Mouse (Mus musculus) cortical plate, adult 2 months (tissue): ENCODE measurements at regions not wholly inside any gene's neighbourhood (a gene's known extent, or its start where the extent isn't known, plus 50 kb on each side); places are given as distances from the start of the nearest gene placed in this dataset.

ENCODE experiments used
- H3K27ac ChIP-seq: fragments of 200-500 bp; 2 replicates; pipeline ENCODE4 v1.5.1; 2012; ENCODE audit warnings: low read length, control low read depth, inconsistent platforms; ENCODE audit not compliant: insufficient read depth
- H3K4me1 ChIP-seq: fragments of 200-500 bp; 2 replicates; pipeline ENCODE4 v1.6.1; 2011; ENCODE audit warnings: low read length; ENCODE audit not compliant: control insufficient read depth, insufficient read depth
- H3K4me3 ChIP-seq: fragments of 200-500 bp; 2 replicates; pipeline ENCODE4 v1.5.1; 2011; ENCODE audit warnings: mild to moderate bottlenecking, low read length, control low read depth; ENCODE audit not compliant: insufficient read depth
- CTCF ChIP-seq: fragments of 200-500 bp; IDR thresholded peaks from 2 replicates; pipeline ENCODE4 v1.5.1; 2011; ENCODE audit warnings: mild to moderate bottlenecking, control low read depth, low read length; ENCODE audit not compliant: insufficient read depth; ENCODE audit errors: extremely low read depth
- POLR2A ChIP-seq: fragments of 200-500 bp; IDR thresholded peaks from 2 replicates; pipeline ENCODE4 v1.6.1; 2011; ENCODE audit warnings: mild to moderate bottlenecking, low read length, control low read depth; ENCODE audit not compliant: insufficient read depth; ENCODE audit errors: extremely low read depth

DNA sequence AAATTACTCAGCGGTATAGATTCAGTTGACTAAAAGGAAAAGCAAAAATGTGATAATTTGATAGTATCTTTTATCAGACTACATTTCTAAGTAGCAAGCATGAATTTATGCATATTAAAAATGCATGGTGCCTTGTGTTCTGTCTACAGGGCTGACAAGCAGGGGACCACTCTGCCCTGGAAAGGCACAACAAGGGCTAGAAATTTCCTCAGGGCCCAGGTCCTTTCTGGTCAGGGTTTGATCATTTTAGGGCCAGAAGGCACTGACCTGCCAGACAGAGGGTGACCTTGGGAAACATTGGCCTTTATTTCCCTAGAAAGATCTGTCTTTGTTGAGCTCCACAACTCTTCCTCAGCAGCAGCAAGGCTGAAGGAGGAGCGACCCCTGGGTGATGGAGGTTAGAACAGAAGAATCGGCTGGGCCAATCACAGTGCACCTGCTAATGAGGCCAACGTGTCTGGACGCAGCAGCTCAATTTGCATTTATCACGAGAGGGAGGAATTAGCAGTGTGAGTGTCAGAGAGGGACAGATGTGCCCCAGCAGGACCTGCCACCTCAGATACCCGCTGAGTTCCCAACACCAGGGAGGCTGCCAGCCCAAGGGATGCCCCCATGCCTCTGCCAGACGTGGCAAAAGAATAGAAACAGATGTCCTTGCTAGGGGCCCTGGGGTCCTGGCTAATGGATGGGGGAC, 297.0 kb upstream of the Pou3f3 start:
- Histone ChIP-seq H3K4me3 (no peak overlapping the region), H3K27ac (no peak overlapping the region), H3K4me1 (no peaks in the 10 kb centered on the region)
- no peak for TF ChIP-seq POLR2A
- TF ChIP-seq CTCF, result no peak

DNA sequence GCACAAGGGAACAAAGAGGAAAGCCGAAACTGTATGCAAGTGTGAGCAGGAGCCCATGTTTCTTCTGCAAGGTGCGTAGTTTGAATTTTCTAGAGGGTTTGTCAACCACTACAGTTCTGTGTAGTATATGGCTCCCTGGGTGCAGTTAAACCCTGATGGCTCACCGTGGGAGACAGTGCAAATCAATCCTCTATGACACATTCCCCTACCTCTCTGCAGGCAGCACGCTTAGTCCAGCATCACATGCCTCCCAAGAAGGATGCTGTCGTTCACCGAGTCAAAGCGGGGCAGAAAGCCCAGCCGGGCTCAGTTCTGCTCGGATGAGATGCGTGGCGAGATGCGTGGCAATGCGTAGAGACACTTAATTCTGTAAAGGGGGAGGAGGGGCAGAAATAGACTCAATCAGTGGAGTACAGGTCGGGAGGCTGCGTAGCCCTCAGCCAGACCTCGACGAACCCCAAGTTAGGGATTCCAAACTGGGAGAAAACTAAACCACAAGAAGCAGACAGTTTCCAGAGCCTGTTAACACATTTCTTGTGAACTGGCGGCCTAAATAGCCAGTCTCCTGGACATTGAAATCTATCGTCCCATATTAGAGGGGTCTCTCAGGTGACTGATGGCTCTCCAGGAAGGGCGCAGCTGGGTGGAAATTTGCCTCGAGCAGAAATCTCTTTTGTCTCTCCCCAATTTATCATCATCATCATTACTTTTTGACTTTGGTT, 279.6 kb upstream of the Pou3f3 start:
- Histone ChIP-seq H3K27ac (no peak overlapping the region), H3K4me3 (no peak overlapping the region), H3K4me1 (no peaks in the 10 kb centered on the region)
- TF ChIP-seq CTCF, result no peak
- TF ChIP-seq POLR2A, result no peak

DNA sequence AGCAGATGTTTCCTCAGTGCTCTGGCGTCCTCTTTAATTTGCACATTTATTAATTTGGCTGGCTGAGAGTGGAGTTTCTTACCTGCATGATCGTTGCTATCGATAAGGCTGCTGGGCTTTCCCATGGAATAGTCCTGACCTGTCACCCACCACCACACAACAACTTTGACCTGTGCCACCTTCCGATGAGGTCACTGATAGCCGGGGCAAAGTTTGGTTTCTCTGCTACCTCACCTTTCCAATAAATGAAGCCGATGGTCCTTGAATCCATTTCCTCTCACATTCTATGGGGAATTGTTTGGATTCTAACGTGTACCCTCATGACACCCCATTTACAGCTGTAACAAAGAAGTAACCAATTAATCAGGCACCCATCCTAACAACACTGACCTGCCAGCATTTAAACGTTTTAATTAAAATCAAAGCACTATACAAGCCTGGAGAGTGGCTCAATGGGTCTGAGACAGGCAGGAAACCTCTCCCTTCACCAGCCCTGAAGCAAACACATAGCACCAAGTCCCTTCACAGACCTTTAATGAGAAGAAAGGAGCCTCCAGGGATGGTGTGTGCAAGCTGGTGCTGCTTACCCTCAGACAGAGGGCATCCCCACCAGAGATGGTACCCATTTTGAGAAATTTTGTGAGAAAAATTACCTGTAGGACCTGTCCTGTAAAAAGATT, 278.9 kb upstream of the Pou3f3 start:
- TF ChIP-seq POLR2A (no peak), CTCF (no peak)
- H3K4me3 ChIP-seq, result no peak overlapping the region
- no peak overlapping the region for H3K27ac ChIP-seq
- no peaks in the 10 kb centered on the region for H3K4me1 ChIP-seq

DNA sequence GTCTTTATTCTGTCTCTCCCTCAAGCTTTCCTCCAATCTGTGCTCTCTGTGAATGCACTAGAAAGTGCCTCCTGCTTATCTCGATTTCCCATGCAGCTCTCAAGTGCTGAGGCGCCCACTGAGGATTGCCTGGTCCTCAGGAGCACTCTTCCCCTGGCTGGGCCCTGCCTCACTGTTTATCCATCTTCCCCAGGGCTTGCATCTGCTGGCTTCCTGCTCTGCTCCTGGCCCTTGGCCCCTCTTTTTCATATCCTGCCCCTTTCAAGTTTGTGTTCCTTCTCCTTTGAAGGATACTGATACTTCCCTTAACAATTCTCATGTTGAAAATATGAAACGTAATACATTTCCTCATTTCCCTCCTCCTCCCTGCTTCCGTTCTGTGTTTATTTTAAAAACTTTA, 277.8 kb upstream of the Pou3f3 start:
- Histone ChIP-seq H3K4me3 (no peak overlapping the region), H3K27ac (no peak overlapping the region), H3K4me1 (no peaks in the 10 kb centered on the region)
- TF ChIP-seq POLR2A (no peak), CTCF (no peak)

DNA sequence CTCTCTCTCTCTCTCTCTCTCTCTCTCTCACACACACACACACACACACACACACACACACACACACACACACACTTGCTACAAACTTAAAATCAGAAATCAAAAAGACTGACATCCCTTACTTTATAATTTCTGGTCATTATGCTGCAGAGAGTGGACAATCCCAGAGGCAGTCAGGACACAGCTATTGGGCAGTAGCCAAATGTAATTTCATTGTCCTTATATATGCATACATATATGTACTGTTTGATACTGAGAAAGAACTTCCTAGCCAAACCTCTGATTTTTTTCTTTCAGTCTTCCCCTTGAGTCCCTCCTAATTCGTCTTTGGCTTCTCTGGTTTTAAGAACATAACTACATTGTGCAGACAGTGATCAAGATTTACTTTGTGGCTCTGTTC, 277.3 kb upstream of the Pou3f3 start:
- Histone ChIP-seq H3K4me1 (no peaks in the 10 kb centered on the region), H3K27ac (no peak overlapping the region), H3K4me3 (no peak overlapping the region)
- TF ChIP-seq POLR2A (no peak), CTCF (no peak)

DNA sequence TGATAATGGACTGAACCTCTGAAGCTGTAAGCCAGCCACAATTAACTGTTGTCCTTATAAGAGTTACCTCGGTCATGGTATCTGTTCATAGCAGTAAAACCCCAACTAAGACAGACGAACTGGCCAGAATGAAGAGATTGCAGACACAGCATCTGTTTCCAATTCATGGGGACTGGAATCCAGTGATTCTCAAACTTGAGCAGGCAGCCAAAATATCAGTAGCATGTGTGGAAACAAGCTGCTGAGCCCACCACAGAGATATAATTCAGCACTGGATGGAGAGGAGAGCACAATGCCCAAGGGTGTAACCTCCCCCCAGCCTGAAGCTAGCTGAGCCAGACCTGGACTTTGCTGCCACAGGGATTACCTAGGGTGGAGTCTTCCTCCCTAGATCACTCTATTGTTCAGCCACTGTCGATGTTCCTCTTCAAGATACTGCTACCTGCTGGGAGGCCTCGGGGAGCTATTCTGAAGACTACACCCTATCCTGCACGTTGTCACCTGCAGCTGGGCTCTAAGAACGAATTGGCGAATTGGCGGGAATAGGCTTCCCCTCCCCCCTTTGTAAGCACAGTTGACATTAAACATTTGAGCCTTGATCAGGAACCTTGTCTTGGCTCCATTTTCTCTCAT, 259.1 kb upstream of the Pou3f3 start:
- TF ChIP-seq CTCF (no peak), POLR2A (no peak)
- Histone ChIP-seq H3K4me3 (no peak overlapping the region), H3K4me1 (no peaks in the 10 kb centered on the region), H3K27ac (no peak overlapping the region)

DNA sequence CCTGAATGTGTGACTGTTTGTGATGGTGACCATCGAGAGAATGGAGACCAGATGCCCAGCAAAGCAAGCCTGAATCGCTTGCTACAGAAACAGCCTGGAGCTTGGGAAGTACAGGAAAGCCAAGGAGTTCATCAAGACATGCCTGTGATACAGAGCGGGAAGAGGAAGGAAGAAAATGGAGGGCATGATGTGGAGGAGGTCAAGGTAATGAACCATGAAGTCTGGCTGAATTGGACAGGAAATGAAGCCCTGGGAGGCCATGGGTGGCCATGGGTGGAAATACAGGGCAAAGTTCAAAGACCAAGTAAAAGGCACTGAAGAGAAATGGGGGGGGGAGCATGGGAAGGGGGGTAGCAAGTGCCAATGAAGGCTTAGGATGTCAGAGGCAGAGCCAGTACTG, 227.2 kb upstream of the Pou3f3 start:
- no peaks in the 10 kb centered on the region for H3K4me1 ChIP-seq
- H3K4me3 ChIP-seq, result no peak overlapping the region
- TF ChIP-seq POLR2A, result no peak
- H3K27ac ChIP-seq, result no peak overlapping the region

DNA sequence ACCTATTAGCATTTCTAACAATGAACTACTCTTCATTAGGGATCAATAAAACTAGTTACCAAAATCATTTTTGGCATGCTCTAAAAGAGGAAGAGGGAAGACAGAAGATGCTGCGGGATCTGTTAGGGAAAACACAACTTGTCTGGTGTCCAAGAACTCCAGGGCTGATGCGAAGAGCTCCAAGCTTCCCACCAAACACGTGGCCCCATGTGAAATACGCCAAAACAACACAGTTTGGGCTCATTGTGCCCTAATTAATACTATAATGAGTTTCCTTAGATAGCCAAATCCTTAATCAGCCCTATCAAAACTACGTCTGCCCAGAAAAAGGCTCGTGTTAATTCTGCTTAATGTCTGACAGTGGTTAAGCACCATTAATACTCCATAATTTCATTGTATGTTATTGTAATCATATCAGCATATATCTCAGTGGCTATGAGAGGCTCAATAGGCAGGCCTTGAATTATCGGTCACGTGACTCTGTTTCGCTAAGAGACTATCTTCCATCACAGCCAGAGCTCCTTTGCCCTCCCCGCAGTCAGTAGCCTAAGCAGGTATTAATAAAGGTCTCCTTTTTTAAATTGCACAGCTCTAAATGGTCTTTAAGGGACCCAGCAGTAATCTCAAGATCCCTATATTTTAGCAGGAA, 223.6 kb upstream of the Pou3f3 start:
- TF ChIP-seq POLR2A (no peak), CTCF (no peak)
- Histone ChIP-seq H3K27ac (no peak overlapping the region), H3K4me1 (no peaks in the 10 kb centered on the region), H3K4me3 (no peak overlapping the region)

DNA sequence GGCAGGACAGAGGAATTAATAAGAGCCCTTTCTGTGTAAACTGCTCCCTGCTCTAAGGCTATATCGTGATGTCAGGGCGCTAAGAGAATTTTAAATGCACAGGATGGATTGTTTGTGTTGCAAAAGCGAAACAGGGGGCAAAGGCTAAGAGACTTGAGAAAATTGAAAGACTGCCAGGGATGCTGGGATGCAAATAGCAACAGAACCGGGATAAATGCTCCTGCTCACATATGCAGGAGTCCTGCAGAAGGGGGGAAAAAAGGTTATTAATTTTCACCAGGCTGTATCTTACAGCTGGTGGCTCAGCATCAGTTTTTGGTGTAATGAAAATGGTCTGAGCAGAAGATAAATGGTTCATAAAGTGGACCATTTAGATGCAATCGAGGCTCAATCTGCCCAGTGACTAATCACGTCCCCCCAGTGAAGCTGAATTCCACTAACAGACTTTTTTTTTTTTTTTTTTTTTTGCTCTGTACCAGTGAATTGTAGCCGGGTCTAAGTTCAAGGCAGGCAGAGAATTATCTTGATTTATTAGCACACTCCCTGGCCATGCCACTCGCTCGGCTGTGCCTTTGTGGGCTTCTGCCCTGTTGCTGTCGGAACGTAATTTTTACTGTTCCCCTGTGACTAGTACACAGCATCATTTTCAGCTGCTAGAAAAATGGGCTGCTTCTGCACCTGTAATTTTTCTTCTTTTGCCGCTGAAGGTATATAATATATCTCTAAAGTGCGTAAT, 222.9 kb upstream of the Pou3f3 start:
- no peak for TF ChIP-seq CTCF
- no peak for TF ChIP-seq POLR2A
- Histone ChIP-seq H3K4me3 (no peak overlapping the region), H3K4me1 (no peaks in the 10 kb centered on the region), H3K27ac (no peak overlapping the region)
